Mouse (Mus musculus) ES-E14 (cell line): ENCODE measurements at regions not wholly inside any gene's neighbourhood (a gene's known extent, or its start where the extent isn't known, plus 50 kb on each side); places are given as distances from the start of the nearest gene placed in this dataset.

Experiments
- DNase-seq: peaks from one replicate; pipeline ENCODE4 v3.0.0-alpha.2; 2013; ENCODE audit warnings: low read depth, low spot score
- H3K27ac ChIP-seq: 2 replicates; pipeline ENCODE4 v1.5.1; 2012; ENCODE audit warnings: low read depth, mild to moderate bottlenecking, low read length, moderate library complexity, mixed read lengths; ENCODE audit not compliant: poor library complexity, insufficient read depth, severe bottlenecking
- H3K36me3 ChIP-seq: 2 replicates; pipeline ENCODE4 v1.6.1; 2012; ENCODE audit warnings: mild to moderate bottlenecking, low read length, moderate library complexity, mixed read lengths; ENCODE audit not compliant: control insufficient read depth, poor library complexity, insufficient read depth, severe bottlenecking
- H3K4me1 ChIP-seq, 2 experiments: fragments of 150-350 bp in 1 of 2; sonication (generic) in 1 of 2; 2 replicates each; pipeline ENCODE4 v1.6.1; 2012; ENCODE audit warnings: low read length in 2 of 2, mild to moderate bottlenecking in 1 of 2, mixed read lengths in 1 of 2; ENCODE audit not compliant: control insufficient read depth in 2 of 2, insufficient read depth in 2 of 2, poor library complexity in 1 of 2
- H3K4me3 ChIP-seq, 2 experiments: fragments of 150-350 bp in 1 of 2; sonication (generic) in 1 of 2; 2 replicates each; pipeline ENCODE4 v1.5.1; 2012; ENCODE audit warnings: low read length in 2 of 2, low read depth in 1 of 2, mild to moderate bottlenecking in 1 of 2, mixed read lengths in 1 of 2; ENCODE audit not compliant: insufficient read depth in 1 of 2, poor library complexity in 1 of 2, severe bottlenecking in 1 of 2
- H3K9ac ChIP-seq: 2 replicates; pipeline ENCODE4 v1.6.1; 2012; ENCODE audit warnings: low read depth, mild to moderate bottlenecking, low read length, mixed read lengths; ENCODE audit not compliant: poor library complexity, insufficient read depth, severe bottlenecking
- H3K9me3 ChIP-seq: fragments of 150-350 bp; sonication (generic); 2 replicates; pipeline ENCODE4 v1.6.1; 2012; ENCODE audit warnings: low read depth, mild to moderate bottlenecking, low read length; ENCODE audit not compliant: control insufficient read depth, insufficient read depth
- CHD2 ChIP-seq: IDR thresholded peaks from 2 replicates; pipeline ENCODE4 v1.6.1; 2014; ENCODE audit warnings: mild to moderate bottlenecking, low read depth, low read length, inconsistent platforms
- HCFC1 ChIP-seq: IDR thresholded peaks from 2 replicates; pipeline ENCODE4 v1.6.1; 2012; ENCODE audit warnings: low read length, inconsistent platforms, borderline replicate concordance; ENCODE audit not compliant: insufficient read depth
- MAFK ChIP-seq: IDR thresholded peaks from 2 replicates; pipeline ENCODE4 v1.6.1; 2014; ENCODE audit warnings: mild to moderate bottlenecking, low read depth, low read length, inconsistent platforms; ENCODE audit not compliant: insufficient read depth
- ZC3H11A ChIP-seq: IDR thresholded peaks from 2 replicates; pipeline ENCODE4 v1.6.1; 2012; ENCODE audit warnings: low read depth, mild to moderate bottlenecking, inconsistent platforms, low read length, borderline replicate concordance
- ZNF384 ChIP-seq: IDR thresholded peaks from 2 replicates; pipeline ENCODE4 v1.6.1; 2012; ENCODE audit warnings: low read depth, low read length, inconsistent platforms
- in situ Hi-C, 2 experiments: fragments of 600-800 bp; cut with MboI; formaldehyde crosslinking; loops; one replicate each; pipeline ENCODE4 v1.15.1; 2025; ENCODE audit warnings: low sequenced_read_pairs in 2 of 2, inconsistent platforms in 1 of 2; ENCODE audit not compliant: unreplicated experiment in 2 of 2

DNA sequence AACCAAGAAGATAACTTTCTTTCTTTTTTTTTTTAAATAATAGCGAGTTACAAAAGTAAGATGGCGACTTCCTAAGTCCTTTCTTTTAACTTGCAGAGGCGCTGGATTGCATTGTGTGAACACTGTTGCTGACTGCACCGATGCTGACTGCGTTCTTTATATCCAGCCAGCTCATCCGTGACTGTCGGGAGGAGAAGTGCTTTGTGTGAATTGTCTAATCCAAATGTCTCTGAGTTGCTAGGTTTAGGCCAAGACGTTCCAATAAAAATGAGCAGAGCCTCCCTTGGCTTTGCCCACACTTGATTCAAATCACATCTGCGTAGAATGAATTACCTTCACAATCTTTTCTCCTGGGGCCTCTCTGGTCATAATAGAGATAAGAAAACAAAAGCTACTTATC, 156.0 kb upstream of the Slc24a2 start:
- Histone ChIP-seq H3K4me1 (no peaks in the 10 kb centered on the region), H3K36me3 (no peaks in the 10 kb centered on the region), H3K27ac (no peak overlapping the region), H3K9me3 (no peaks in the 10 kb centered on the region), H3K4me3 (no peak overlapping the region), H3K9ac (no peak overlapping the region)
- no peak for DNase-seq
- in situ Hi-C loops = no loop called here
- TF ChIP-seq CHD2 (no peak), ZNF384 (no peak), HCFC1 (no peak), ZC3H11A (no peak), MAFK (no peak)

- no peak for TF ChIP-seq CHD2
- no peak for TF ChIP-seq ZNF384
- Histone ChIP-seq H3K27ac (no peak overlapping the region), H3K4me3 (no peak overlapping the region), H3K9ac (no peak overlapping the region), H3K9me3 (no peaks in the 10 kb centered on the region), H3K36me3 (no peaks in the 10 kb centered on the region), H3K4me1 (no peaks in the 10 kb centered on the region)
- in situ Hi-C loops = no loop called here
- no peak for DNase-seq
These were observed 155.0 kb upstream of the Slc24a2 start for GRCm38 (mm10) chr4:87385221-87385739.

DNA sequence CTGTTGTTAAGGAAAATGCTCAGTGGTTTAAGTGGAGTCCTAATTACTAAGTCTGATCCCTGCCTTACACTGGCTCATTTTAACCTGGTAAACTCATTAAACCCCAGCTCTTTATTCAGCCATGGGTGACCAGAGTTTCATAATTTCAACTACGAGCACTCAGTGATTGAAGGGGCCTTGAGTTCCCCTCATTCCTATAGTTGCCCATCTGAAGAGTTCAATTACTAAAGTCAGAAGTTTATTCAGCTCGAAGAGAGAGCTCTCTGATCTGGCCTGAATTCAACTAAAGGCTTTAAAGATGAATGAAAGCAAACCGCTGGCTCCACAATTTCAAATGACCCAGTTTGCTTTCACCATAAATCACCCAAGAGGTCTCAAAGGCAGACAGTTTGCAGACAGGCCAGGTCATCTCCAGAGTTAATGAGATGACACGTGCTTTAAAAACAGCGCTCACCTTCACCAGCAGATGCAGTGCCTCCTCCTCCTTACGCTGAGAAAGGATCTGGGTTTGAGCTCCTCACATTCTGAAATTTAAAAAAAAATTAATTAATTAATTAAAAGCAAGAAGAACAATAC, 154.3 kb upstream of the Slc24a2 start:
- TF ChIP-seq ZNF384 (no peak), CHD2 (no peak), HCFC1 (no peak), ZC3H11A (no peak), MAFK (no peak)
- no peaks in the 10 kb centered on the region for H3K36me3 ChIP-seq
- in situ Hi-C loops = no loop called here
- H3K4me1 ChIP-seq = no peaks in the 10 kb centered on the region
- no peaks in the 10 kb centered on the region for H3K9me3 ChIP-seq
- no peak for DNase-seq
- no peak overlapping the region for H3K27ac ChIP-seq
- H3K4me3 ChIP-seq = no peak overlapping the region
- no peak overlapping the region for H3K9ac ChIP-seq

GRCm38 (mm10) chr4:87380716-87381115, 150.4 kb upstream of the Slc24a2 start:
- no peak overlapping the region for H3K4me3 ChIP-seq
- in situ Hi-C loops = no loop called here
- TF ChIP-seq CHD2 (no peak), ZNF384 (no peak), MAFK (no peak), HCFC1 (no peak), ZC3H11A (no peak)
- no peaks in the 10 kb centered on the region for H3K9me3 ChIP-seq
- no peak overlapping the region for H3K9ac ChIP-seq
- H3K36me3 ChIP-seq = no peaks in the 10 kb centered on the region
- no peak overlapping the region for H3K27ac ChIP-seq
- DNase-seq = no peak
- H3K4me1 ChIP-seq = no peaks in the 10 kb centered on the region
